Mouse (Mus musculus) adrenal gland, postnatal 10 days (tissue): ENCODE measurements at regions not wholly inside any gene's neighbourhood (a gene's known extent, or its start where the extent isn't known, plus 50 kb on each side); places are given as distances from the start of the nearest gene placed in this dataset.
"Not testable (repeated sequence)": the region's sequence is repeated elsewhere in the genome, so short reads cannot be mapped to it uniquely, and the experiment has no call there.

Experiments used
- DNase-seq: peaks from one replicate; pipeline ENCODE4 v3.0.0; 2021; ENCODE audit warnings: mixed read lengths

DNA sequence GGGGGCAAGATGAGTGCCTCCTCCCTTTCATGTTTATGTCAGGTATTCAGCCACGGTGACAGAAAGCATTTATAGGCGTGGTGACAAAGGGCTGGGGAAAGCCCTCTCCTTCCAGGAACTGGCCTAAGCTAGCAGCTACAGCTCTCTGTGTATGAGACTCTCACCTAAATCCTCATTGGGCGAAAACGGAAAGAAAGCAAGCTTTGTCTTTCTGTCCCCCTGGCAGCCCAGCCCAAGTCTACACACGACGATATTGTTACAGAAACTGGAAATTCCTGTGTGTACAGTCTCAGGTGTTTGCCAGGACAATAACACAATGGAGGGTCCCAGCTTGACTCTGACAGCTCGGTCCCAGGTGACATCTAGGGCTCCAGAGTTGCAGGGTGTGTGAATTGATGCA, 60.0 kb downstream of the Dact2 start:
- DNase-seq = no peak

- no peak for DNase-seq
These were observed 62.4 kb downstream of the Dact2 start for GRCm38 (mm10) chr17:14141669-14142068.

DNA sequence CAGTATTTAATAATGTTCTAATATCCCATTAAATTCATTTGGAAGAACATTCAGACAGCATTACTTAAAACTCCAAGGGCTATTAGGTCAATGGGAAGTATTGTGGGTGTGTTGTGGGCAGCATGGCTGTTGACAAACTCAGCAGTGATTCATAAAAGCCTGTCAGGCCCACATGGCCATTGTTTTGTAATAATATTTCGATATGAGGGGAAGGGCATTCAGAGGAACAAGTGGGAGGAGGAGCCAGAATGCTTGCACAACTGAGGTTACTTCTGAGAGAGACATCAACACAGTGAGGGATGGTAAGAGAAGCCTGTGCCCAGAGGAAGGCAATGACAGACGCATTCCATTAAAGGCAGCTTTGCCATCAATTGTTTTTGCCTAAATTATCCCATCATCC, 63.8 kb downstream of the Dact2 start:
- DNase-seq = peak; percentile 15

GRCm38 (mm10) chr17:14138941-14139340, 65.2 kb downstream of the Dact2 start:
- DNase-seq = no peak

DNA sequence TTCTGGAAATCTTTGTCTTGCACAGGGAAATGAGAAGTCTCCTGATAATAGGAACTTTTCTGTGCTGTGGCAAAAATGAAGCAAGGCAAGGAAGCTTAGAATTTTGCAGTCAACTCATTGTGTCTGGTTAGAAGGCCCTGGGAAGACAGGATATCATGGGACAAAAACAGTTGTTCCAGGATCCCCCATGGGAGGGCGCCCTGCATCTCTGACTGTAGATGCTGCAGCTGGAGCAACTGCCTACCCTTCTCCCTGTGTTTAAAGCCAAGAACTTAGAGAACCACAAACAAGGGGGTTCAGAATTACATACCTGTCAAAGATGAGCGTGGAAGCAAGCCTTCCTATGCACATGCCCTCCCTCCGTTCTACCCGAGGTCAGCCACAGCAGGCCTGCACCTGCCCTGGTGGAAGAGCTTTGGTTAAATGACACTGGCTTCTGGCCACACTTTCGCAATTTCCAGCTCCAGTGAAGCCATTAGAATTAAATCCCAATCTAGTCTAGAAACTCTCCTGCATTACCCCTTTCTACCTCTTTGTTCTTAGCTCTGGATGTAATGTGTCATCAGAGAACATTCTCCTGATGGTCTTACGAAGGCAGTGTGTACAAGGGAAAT, 67.3 kb downstream of the Dact2 start:
- DNase-seq = peak; percentile 79

DNA sequence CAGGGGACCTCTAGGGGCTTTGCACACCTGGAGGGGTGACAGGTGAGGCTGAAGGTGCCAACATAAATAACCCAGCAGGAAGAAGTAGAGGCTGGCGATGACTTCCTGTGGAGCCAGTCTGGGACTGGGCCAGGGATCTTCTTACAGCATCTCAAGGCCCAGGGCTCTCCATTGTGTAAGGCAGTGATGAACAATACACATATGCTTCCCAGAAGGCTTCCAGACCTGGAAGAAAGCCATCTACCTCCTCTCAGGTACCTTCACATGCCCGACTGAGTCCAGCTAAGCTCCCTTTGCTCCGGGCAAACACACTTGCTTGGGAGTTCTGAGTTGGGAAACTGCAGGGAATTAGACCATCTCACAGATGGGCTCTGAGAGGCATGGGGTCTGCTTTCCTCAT, 69.5 kb downstream of the Dact2 start:
- no peak for DNase-seq

GRCm38 (mm10) chr17:14133986-14134385, 70.1 kb downstream of the Dact2 start:
- DNase-seq = no peak

GRCm38 (mm10) chr17:14127031-14127430, 67.7 kb upstream of the Gm7358 start:
- not testable (repeated sequence) for DNase-seq

DNA sequence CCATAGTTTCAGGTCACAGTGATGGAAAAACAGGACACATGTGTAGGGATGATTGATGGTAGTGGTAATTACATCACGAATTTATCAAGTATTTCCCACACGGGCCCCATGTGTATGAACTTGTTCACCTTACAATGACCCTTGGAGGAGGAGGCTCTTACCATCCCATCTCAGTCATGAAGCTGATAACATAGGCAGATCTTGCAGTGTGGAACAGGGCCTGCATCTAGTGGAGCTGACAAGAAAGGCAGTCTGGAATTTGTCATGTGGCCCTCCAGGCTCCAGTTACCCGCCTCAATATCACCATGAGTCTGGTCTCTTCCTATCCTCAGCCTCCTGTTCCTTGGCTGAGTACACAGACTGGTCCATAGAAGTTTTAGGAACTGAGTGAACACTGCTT, 59.5 kb upstream of the Gm7358 start:
- no peak for DNase-seq

DNA sequence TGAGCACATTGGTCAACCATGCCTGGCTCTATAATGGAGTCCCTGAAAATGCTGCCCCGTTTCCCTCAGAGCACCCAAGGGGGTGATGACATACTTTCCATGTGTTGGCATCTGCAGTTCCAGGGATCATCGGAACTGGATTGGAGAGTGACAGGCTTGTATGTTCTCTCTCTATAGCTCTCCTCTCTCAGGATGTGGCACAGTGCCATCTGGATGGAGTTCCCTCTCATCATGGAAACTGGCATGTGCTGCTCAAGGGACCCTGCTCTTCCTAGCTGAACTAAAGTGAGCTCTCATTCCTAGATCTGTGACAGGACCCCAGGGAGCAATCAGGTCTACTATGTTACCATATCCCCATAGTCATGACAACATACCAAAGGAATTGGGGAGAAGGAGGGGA, 56.9 kb upstream of the Gm7358 start:
- no peak for DNase-seq

DNA sequence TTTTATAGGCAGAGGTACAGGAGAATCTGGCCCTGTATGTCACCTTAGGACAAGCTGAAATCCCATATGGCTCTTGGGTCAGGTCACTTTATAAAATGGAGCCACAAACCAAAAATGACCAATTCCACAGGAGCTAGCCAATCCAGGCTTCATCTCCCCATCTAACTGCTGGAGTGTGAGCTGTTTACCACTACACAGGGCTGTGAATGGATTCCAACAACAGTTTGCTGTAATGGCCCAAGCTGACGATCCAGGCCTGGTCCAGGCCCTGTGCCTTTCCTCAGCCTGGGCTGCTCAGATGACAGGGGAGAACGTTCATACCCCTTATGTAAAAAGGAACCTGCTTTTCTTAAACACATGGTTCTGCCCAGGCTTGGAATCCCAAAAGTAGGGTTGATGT, 55.5 kb upstream of the Gm7358 start:
- DNase-seq = no peak

- peak; percentile 19 for DNase-seq
These were observed 52.4 kb upstream of the Gm7358 start for GRCm38 (mm10) chr17:14111692-14112091.
